Mouse (Mus musculus) stomach, embryonic 14.5 days (tissue): ENCODE data around the gene H2-Ab1. TPM values are rescaled to one million over a fixed set of nuclear protein-coding genes. Genes with fewer than 3 reads are reported as not detected.

Experiments
- ATAC-seq: fragments of 200-750 bp; cut with Nextera tagmentation; 2 replicates; pipeline ENCODE4 v1.8.0; 2017; ENCODE audit warnings: low read depth, moderate TSS enrichment; ENCODE audit not compliant: insufficient number of reproducible peaks, insufficient read depth, low FRiP score
- H3K27ac ChIP-seq: fragments of 300-500 bp; sonication (generic); 2 replicates; pipeline ENCODE4 v1.5.1; 2014; ENCODE audit warnings: mild to moderate bottlenecking, low read length, moderate library complexity, mixed read lengths
- H3K27me3 ChIP-seq: fragments of 300-500 bp; sonication (generic); 2 replicates; pipeline ENCODE4 v1.6.1; 2014; ENCODE audit warnings: low read length, control low read depth, mixed read lengths; ENCODE audit not compliant: control insufficient read depth, insufficient read depth
- H3K36me3 ChIP-seq: fragments of 300-500 bp; sonication (generic); 2 replicates; pipeline ENCODE4 v1.6.1; 2014; ENCODE audit warnings: mild to moderate bottlenecking, control low read depth, low read length, moderate library complexity, mixed read lengths; ENCODE audit not compliant: control insufficient read depth, insufficient read depth
- H3K4me1 ChIP-seq: fragments of 300-500 bp; sonication (generic); 2 replicates; pipeline ENCODE4 v1.6.1; 2014; ENCODE audit warnings: low read length, control low read depth, mixed read lengths; ENCODE audit not compliant: control insufficient read depth, insufficient read depth
- H3K4me2 ChIP-seq: fragments of 300-500 bp; sonication (generic); replicated peaks from 2 replicates; pipeline ENCODE4 v1.6.1; 2014; ENCODE audit warnings: low read depth, low read length, control low read depth
- H3K4me3 ChIP-seq: fragments of 300-500 bp; sonication (generic); 2 replicates; pipeline ENCODE4 v1.5.1; 2014; ENCODE audit warnings: low read depth, low read length, control low read depth
- H3K9ac ChIP-seq: fragments of 300-500 bp; sonication (generic); replicated peaks from 2 replicates; pipeline ENCODE4 v1.6.1; 2014; ENCODE audit warnings: low read depth, mild to moderate bottlenecking, control low read depth, low read length, moderate library complexity, mixed read lengths
- H3K9me3 ChIP-seq: fragments of 300-500 bp; sonication (generic); 2 replicates; pipeline ENCODE4 v1.6.1; 2016; ENCODE audit warnings: low read depth, low read length, control low read depth; ENCODE audit not compliant: control insufficient read depth
- WGBS: fragments of 180-500 bp; shearing (Covaris S2); extraction: QIAGEN DNeasy Blood & Tissue Kit; methylation state at CpG from one replicate; pipeline ENCODE4 v1.1.7; 2014; 5-methylcytosine and 5-hydroxymethylcytosine counted together
- polyA plus RNA-seq: library from polyadenylated mRNA; unstranded; fragments of >200 nt; fragmentation: Nextera tagmentation; extraction: Ambion mirVana; gene quantifications from 2 replicates; pipeline ENCODE4 v1.2.1, GENCODE M21; 2014

H2-Ab1 gene
- polyA plus RNA-seq, 1 experiment from 2014 or later = 12.6 TPM

DNA sequence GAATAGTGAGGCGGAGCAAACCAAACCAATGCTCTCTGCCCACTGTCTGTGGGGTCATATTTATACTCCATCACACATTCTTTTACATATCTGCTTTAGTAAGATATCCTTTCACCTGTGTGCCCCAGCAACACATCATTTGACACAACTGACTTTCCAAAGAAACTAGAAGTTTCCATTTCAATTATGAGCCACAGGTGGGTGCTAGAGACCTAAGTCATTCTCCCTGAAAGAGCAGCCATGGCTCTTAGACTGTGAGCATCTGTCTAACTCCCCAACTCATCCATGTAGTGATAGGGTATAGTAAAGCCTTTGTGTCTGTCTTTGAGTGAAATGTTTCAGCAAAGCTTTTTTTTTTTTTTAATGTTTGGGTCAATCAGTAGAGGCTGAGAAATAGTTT is 14.6 kb downstream of the H2-Ab1 start:
- ATAC-seq = no peak
- Histone ChIP-seq H3K4me1 (no peaks in the 10 kb centered on the region), H3K36me3 (no peaks in the 10 kb centered on the region), H3K9me3 (no peaks in the 10 kb centered on the region), H3K9ac (no peak overlapping the region), H3K27me3 (no peaks in the 10 kb centered on the region), H3K4me3 (no peak overlapping the region), H3K27ac (no peak overlapping the region), H3K4me2 (no peak overlapping the region)
- WGBS = 97% methylated on average over 1 of the region's 1 CpGs

DNA sequence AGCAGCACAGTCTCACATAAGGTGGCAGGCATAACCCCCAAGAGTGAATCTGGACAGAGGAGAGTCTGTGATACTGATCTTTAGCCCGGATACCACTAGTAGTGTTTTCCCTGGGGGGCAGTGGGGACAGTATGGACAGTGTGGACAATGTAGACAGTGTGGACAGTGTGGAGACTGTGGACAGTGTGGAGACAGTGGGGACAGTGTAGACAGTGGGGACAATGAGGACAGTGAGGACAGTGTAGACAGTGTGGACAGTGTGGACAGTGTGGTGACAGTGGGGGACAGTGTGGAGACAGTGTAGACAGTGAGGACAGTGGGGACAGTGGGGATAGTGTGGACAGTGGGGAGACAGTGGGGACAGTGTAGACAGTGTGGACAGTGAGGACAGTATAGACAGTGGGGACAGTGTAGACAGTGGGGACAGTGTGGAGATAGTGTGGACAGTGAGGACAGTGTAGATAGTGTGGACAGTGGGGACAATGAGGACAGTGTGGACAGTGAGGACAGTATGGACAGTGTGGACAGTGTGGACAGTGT is 23.1 kb downstream of the H2-Ab1 start:
- no peak overlapping the region for H3K4me3 ChIP-seq
- no peaks in the 10 kb centered on the region for H3K4me1 ChIP-seq
- H3K9me3 ChIP-seq = no peaks in the 10 kb centered on the region
- H3K27ac ChIP-seq = no peak overlapping the region
- no peak overlapping the region for H3K4me2 ChIP-seq
- 76% methylated on average over 1 of the region's 1 CpGs for WGBS
- ATAC-seq = no peak
- H3K27me3 ChIP-seq = no peaks in the 10 kb centered on the region
- no peaks in the 10 kb centered on the region for H3K36me3 ChIP-seq
- H3K9ac ChIP-seq = no peak overlapping the region

DNA sequence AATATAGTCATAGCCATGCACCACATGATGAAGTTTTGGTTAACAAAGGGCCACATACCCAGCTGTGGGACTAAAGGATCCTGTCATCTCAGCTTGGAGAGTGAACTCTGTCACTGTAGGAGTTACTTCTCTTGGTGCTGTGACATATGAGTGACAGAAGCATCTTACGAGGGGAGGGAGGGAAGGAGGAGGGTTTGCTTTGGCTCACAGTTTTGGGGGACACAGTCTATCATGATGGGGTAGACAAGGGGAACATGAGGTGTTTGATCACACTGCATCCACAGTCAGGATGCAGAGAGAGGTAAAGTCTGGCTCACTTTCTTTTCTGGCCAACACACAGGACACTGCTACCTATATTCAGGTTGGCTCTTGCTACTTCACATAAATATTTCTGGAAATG is 24.3 kb downstream of the H2-Ab1 start:
- 78% methylated on average over 1 of the region's 1 CpGs for WGBS
- Histone ChIP-seq H3K4me2 (no peak overlapping the region), H3K4me1 (no peaks in the 10 kb centered on the region), H3K9me3 (no peaks in the 10 kb centered on the region), H3K27me3 (no peaks in the 10 kb centered on the region), H3K9ac (no peak overlapping the region), H3K4me3 (no peak overlapping the region), H3K36me3 (no peaks in the 10 kb centered on the region), H3K27ac (no peak overlapping the region)
- no peak for ATAC-seq

DNA sequence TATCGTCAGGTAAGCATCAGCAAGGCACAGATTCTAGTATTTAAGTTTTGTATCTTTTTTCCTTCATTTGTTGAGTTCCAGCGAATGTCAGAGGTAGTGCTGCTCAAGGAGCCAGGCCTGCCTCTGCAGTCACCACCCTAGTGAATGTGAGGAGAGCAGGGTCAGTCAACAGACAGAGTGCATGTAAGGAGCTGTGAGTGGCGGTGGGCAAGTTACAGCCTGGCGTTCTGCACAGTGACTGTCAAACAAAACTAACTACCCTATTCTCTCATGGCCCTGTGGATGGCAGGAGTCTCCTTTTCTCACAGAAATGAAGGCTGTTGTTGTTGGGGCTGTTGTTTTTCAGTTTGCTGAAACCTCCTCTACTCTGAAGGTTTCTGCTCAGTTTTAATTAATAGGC is 27.9 kb downstream of the H2-Ab1 start:
- no peaks in the 10 kb centered on the region for H3K27me3 ChIP-seq
- H3K9me3 ChIP-seq = no peaks in the 10 kb centered on the region
- H3K27ac ChIP-seq = no peak overlapping the region
- H3K4me2 ChIP-seq = no peak overlapping the region
- no peak overlapping the region for H3K4me3 ChIP-seq
- no peak overlapping the region for H3K9ac ChIP-seq
- ATAC-seq = no peak
- H3K4me1 ChIP-seq = no peaks in the 10 kb centered on the region
- WGBS = 77% methylated on average over 4 of the region's 4 CpGs
- H3K36me3 ChIP-seq = no peaks in the 10 kb centered on the region

DNA sequence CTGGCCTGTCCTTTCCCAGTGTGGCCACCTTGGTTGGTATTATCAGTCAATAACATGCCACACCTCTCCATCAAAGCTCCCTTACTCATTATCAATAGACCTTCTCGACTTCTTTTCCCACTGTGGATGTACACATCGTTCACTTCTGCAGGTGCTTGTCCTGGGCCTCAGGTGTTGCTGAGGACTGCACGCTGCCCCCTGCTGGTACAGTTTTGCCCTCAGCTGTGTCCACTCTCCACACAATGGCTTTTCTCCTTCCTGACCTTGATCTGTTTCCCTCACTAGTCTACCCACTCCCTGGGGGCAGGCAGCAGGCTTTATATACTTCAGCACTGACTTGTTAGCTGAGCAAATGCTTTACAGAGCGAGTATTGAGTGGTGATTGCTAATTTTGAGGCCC is 28.4 kb downstream of the H2-Ab1 start:
- no peaks in the 10 kb centered on the region for H3K4me1 ChIP-seq
- H3K9me3 ChIP-seq = no peaks in the 10 kb centered on the region
- no peaks in the 10 kb centered on the region for H3K27me3 ChIP-seq
- 34% methylated on average over 4 of the region's 4 CpGs for WGBS
- H3K36me3 ChIP-seq = no peaks in the 10 kb centered on the region
- H3K9ac ChIP-seq = no peak overlapping the region
- H3K4me2 ChIP-seq = no peak overlapping the region
- H3K27ac ChIP-seq = no peak overlapping the region
- no peak for ATAC-seq
- no peak overlapping the region for H3K4me3 ChIP-seq

DNA sequence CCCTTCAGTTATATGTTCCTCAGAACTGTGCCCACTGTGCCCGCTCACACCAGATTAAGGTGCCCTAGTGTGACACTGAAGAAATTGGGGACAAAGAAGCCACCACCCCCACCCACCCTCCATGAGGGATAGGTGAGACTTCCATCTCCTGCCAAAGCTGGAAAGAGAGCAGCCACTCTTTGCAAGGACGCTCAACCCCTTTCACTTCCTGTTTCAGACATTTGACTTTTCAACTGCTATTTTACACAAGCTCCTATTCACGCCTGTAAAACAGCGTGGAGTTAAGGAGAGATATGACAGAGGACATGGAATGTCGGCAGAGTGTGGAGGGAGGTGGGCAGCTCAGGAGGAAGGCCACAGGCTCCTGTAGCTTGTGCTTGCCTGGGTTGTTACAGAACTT is 29.0 kb downstream of the H2-Ab1 start:
- H3K27ac ChIP-seq = no peak overlapping the region
- WGBS = 84% methylated on average over 5 of the region's 5 CpGs
- no peaks in the 10 kb centered on the region for H3K9me3 ChIP-seq
- no peaks in the 10 kb centered on the region for H3K27me3 ChIP-seq
- no peak overlapping the region for H3K4me2 ChIP-seq
- H3K4me3 ChIP-seq = no peak overlapping the region
- no peaks in the 10 kb centered on the region for H3K36me3 ChIP-seq
- ATAC-seq = no peak
- H3K4me1 ChIP-seq = no peaks in the 10 kb centered on the region
- no peak overlapping the region for H3K9ac ChIP-seq

DNA sequence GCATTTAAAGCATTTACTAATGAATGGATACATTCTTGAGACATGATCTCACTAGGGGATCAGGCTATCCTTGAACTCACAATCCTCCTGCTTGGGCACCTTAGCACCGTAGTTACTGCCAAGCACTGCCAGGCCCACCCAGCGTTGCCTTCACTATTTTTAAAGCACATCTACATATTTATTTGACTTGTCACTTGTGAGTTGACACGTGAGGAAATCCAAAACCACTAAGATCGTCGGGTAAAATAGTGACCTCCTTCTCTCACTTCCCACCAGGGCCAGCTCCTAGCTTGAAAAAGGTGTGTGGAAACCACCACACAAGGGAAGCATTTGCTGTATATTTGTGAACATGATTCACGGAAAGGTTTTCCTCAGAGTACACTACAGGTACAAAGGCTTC is 29.5 kb downstream of the H2-Ab1 start:
- Histone ChIP-seq H3K36me3 (no peaks in the 10 kb centered on the region), H3K9ac (no peak overlapping the region), H3K27ac (no peak overlapping the region), H3K4me1 (no peaks in the 10 kb centered on the region), H3K4me2 (no peak overlapping the region), H3K27me3 (no peaks in the 10 kb centered on the region), H3K4me3 (no peak overlapping the region), H3K9me3 (no peaks in the 10 kb centered on the region)
- no peak for ATAC-seq
- WGBS = 58% methylated on average over 6 of the region's 6 CpGs

DNA sequence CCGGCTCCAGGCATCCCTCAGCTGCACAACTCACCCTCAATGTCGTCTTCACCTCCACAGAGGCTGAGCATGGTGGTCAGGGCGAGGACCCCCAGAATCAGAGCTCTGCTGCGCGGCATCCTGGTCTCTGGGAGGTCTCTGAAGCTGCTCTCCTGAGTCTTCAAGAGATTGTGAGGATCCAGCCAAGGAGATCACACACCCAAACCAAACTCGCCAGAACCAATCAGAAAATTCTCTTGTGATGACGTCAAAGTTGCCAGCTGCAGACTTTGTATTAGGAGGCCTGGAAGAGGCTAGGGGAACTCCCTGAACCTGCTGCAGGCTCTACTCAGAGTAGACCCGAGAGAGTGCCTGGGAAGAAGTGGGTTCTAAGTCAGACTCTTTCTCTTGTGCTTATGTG is 30.2 kb downstream of the H2-Ab1 start, which contains the start of gene H2-Aa:
H2-Aa (minus strand) TSS at position 176 of the 400 bp plus-strand sequence.
- Histone ChIP-seq H3K4me1 (no peaks in the 10 kb centered on the region), H3K36me3 (no peaks in the 10 kb centered on the region), H3K9me3 (no peaks in the 10 kb centered on the region), H3K27me3 (no peaks in the 10 kb centered on the region), H3K4me2 (no peak within 1 kb of the TSS), H3K4me3 (no peak within 1 kb of the TSS), H3K27ac (no peak within 1 kb of the TSS), H3K9ac (no peak within 1 kb of the TSS)
- WGBS = 12% methylated on average over 8 of the region's 8 CpGs
- 0 out of 2 replicates have a peak, but pooled peaks have one; percentile 53 for ATAC-seq

DNA sequence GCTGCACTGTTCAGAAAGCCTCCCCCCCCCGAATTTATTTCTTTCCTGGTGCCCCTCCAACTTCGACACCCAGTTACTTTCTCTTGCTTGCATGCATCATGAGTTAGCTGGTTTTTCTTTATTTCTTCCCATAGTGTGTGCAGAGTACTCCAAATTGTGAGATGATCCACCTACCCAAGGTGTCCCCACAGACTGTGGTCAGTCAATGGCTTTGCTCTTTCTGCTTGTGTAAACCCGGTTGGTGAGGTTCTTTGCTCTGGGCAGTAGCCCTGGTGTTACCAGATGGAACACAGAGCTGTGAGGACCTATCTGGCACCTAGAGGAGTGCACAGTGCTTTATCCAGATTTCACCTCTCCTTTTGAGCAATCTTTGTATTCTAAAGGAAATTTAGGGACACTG is 30.6 kb downstream of the H2-Ab1 start:
- WGBS = 70% methylated on average over 3 of the region's 3 CpGs
- Histone ChIP-seq H3K27ac (no peak overlapping the region), H3K4me1 (no peaks in the 10 kb centered on the region), H3K36me3 (no peaks in the 10 kb centered on the region), H3K9ac (no peak overlapping the region), H3K9me3 (no peaks in the 10 kb centered on the region), H3K27me3 (no peaks in the 10 kb centered on the region), H3K4me3 (no peak overlapping the region), H3K4me2 (no peak overlapping the region)
- ATAC-seq = no peak
